Mouse (Mus musculus): ENCODE results near the gene Taf5.

Taf5 gene

GRCm38 (mm10) chr19:47067096-47067882 is at the start of gene Taf5:
TSS of gene Taf5 (plus strand) at chr19:47067746.
- peak; percentile 98 for DNase-seq (ENCODE audit: low spot score)

DNA sequence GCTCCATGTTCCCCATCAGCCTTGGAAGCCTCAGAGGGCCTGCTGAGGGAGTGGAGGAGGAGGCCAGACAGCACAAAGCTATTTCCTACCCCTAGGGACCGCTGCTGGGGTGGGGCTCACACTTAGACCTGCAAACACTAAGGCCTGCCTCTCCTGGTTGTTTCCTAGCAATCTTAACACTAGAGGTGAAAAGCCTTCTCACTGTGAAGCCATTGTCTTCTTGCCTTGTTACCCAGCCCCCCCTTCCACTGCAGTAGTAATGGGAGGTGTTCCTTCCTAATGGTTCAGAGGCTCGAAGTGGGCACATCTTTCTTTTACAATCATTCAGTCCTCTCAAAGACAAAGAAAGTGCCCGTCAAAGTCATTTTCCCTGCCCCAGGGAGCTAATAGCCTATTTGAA is 49.7 kb upstream of the Taf5 start:
- DNase-seq (ENCODE audit: low spot score), result no peak

- no peak for DNase-seq (ENCODE audit: low spot score)
Observed at GRCm38 (mm10) chr19:47018330-47018729, 49.2 kb upstream of the Taf5 start.

DNA sequence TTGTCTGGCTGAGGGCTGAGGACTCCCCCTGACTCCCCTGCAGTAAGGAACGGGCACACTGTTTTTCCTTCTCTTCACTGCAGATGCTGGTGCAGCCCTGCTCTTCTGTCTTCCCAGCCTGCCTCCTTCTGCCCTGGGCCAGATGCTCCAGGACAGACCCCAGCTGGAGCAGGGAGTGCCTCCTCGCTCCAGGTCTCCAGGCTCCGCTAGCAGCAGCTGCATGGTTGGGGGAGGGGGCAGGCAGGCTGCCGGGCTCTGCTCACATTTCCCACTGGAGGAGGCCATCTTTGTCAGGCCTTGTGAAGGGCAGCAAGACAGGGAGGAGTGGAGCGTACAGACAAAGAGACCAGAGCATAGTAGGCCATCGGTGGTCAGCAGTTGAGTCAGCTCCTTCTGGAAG is 48.2 kb upstream of the Taf5 start:
- DNase-seq (ENCODE audit: low spot score), result no peak

GRCm38 (mm10) chr19:47022709-47023108 is 44.8 kb upstream of the Taf5 start:
- no peak for DNase-seq (ENCODE audit: low spot score)

DNA sequence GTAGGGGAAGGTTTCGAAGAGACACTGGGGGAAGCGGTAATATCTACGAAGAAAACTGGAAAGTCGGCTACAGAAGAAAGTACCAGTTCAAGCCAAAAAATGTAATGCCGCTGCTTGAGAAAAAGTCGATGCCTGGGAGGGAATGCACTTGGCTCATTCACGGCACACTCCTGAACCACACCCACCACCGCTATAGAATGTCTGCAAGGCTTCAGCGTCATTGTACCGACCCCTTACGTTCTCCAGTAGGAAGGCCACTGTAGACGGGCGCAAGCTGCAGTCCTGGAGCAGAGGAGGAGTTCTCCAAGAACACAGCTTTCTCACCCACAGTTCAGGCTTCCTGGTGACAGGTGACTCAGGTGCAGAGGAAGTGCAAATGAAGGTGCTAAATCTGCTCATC is 44.0 kb upstream of the Taf5 start:
- no peak for DNase-seq (ENCODE audit: low spot score)

DNA sequence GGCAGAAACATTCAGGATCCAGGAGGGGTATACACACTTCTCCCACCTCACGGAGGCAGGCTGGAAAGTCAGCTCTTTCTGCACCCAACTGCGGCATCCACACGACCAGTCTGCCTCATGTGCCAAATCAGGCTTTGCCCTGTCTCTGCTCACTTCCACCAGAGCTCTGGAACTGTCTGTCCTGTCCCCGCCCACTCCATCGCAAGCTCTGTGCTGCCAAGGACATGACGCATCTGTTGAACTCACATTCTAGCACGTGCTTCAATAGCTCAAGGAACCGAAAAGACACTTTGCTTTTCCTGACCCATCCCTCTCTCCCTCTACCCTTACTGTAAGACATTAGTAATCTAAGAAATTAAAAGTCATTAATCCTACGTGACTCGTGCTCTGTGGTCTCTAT is 42.6 kb upstream of the Taf5 start:
- DNase-seq (ENCODE audit: low spot score), result peak; percentile 7

DNA sequence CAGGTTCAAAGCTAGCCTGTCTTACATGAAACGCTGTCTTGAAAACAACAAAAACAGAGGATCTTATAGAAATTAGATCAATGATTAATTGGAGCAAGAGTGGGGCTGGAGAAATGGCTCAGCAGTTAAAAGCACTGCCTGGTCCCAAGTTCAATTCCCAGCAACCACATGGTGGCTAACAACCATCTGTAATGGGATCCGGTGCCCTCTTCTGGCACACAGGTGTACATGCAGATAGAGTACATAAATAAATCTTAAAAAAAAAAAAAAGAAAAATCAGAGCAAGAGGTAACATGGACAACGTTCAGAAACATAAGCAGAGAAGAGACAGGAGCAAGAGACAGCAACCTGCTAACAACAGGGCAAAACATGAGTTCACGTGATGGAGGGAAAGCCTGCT is 41.0 kb upstream of the Taf5 start:
- DNase-seq (ENCODE audit: low spot score), result no peak

GRCm38 (mm10) chr19:47029796-47030195 is 37.8 kb upstream of the Taf5 start:
- DNase-seq (ENCODE audit: low spot score), result no peak

DNA sequence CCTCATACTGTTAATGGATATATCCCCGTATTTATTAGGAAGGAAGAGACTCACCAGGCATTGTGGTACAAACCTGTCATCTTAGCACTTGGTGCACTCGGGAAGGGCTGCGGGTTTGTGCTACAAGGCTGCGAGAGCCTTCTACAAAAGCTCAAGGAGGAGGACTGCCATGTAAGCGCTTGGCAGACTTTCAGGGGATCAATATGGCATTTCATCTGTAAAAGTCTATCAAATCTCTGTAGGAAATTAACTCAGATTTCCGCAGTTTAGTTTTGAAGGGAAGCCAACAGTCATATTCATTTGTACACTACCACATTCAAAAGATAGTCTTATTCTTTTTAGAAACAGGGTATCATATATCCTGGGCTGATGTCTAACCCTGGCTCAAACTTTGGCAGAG is 35.8 kb upstream of the Taf5 start:
- no peak for DNase-seq (ENCODE audit: low spot score)

DNA sequence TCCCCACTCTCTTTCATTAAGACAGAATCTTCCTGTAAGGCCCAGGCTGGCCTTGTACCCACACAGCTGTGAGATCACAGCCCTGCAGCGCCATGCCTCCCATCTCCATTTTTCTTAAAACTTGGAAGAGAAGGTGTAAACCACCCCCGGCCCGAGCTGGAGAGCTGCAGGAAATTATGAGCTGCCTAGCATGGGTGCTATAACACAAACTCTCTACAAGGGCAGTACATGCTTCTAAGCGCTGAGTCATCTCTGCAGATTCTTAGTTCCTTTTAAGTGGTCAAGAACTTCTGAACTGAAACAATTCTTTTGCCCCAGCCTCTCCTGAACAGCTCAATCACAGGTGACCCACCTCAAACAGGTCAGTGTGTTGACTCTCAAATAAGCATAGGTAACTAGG is 32.6 kb upstream of the Taf5 start:
- DNase-seq (ENCODE audit: low spot score), result no peak

DNA sequence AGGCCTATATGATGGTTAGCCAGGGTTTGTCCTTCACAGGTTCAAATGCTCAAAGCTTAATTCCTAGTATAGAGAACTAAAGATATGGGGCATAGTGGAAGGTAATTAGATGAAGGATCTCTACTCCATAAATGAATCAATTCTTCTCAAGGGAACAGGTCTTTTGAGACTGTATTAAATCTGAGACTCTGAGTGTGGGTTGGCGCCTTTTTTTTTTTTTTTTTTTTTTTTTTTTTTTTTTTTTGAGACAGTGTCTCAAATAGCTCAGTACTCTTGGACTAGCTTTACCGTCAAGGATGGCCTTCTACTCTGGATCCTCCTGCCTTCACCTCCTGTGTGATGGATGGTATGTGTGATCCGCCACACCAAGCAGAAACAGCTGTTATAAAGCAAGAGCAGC is 30.9 kb upstream of the Taf5 start:
- DNase-seq (ENCODE audit: low spot score), result no peak

GRCm38 (mm10) chr19:47040720-47041473 is 26.6 kb upstream of the Taf5 start:
- no peak for DNase-seq (ENCODE audit: low spot score)

- DNase-seq (ENCODE audit: low spot score), result no peak
Observed at GRCm38 (mm10) chr19:47043608-47044007, 23.9 kb upstream of the Taf5 start.

DNA sequence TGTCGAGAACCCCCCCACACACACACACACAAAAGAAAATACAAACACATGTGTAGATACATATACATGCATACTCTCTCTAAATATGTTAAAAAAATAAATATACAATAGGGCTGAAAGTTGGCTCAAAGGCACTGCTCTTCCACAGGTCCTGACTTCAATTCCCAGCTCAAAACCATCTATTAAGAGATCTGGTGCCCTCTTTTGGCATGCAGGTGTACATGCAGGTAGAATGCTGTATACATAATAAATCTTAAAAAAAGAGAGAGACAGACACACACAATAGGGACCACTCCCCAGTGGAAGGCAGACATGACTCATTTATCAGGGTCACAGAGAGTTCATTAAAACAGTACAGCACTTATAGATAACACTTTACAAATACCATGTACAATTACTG is 21.2 kb upstream of the Taf5 start:
- DNase-seq (ENCODE audit: low spot score), result no peak

- DNase-seq (ENCODE audit: low spot score), result no peak
Observed at GRCm38 (mm10) chr19:47047236-47047833, 20.2 kb upstream of the Taf5 start.

DNA sequence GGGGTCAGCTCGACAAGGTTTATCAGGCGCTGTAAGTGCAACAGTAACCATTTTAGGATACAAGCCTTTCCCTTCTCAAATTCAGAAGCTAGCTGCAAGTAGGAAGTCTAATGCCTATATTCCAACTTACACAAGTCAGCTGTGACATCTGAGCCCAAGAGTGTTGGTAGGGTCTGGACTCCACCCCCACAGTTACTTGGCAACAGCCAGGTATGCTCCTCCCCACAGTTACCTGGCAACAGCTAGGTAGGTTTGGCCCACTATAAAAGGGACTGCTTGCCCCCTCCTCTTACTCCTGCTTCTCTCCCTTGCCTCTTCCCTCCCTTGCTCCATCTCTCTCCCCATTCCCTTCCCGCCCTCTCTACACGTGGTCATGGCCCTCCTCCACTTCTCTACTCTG is 18.5 kb upstream of the Taf5 start:
- no peak for DNase-seq (ENCODE audit: low spot score)

DNA sequence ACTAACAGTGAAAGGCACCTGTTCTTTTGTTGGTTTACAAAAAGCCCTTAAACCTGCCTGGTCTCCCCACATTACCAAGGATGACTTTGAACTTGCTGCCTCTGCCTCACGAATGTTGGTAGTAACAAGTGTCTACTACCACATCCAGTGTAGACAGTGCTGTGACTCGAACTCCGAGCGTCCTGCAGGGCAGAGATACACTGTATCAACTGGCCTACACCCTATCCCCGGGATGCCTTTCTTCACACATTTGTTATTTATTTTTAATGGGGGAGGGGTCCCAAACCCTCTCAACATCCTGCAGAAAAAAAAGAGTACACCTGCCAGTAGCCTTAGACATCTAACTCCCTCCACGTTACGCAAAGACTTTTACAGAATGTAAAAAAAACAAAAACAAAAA is 17.7 kb upstream of the Taf5 start:
- DNase-seq (ENCODE audit: low spot score), result no peak

GRCm38 (mm10) chr19:47050271-47051032 is 17.1 kb upstream of the Taf5 start, which contains the start of gene Pcgf6:
TSS of gene Pcgf6 (minus strand) at chr19:47050906.
- peak; percentile 84 for DNase-seq (ENCODE audit: low spot score)

GRCm38 (mm10) chr19:47052927-47053326 is 14.6 kb upstream of the Taf5 start:
- no peak for DNase-seq (ENCODE audit: low spot score)

GRCm38 (mm10) chr19:47053471-47053870 is 14.1 kb upstream of the Taf5 start:
- peak; percentile 35 for DNase-seq (ENCODE audit: low spot score)

DNA sequence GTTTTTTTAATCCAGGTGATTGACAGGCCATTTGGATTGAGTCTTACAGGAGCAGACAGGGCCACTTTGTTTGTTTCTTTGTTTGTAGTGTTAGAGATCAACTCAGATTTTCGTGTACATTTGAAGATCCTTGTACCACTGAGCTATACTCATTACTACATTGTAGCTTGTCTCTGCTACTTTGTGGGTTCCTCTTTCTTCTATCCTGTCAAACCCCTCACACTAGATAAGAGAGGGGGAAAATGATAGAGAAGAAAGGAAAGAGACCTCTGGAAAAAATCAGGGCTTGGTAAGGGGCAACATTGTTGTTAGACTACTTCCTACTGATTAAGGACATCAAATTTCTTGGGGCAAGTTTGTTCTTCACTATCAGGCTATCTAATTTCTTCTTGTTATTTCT is 9.9 kb upstream of the Taf5 start:
- DNase-seq (ENCODE audit: low spot score), result no peak
